Mouse (Mus musculus): ENCODE results near the gene Cacng4.

DNA sequence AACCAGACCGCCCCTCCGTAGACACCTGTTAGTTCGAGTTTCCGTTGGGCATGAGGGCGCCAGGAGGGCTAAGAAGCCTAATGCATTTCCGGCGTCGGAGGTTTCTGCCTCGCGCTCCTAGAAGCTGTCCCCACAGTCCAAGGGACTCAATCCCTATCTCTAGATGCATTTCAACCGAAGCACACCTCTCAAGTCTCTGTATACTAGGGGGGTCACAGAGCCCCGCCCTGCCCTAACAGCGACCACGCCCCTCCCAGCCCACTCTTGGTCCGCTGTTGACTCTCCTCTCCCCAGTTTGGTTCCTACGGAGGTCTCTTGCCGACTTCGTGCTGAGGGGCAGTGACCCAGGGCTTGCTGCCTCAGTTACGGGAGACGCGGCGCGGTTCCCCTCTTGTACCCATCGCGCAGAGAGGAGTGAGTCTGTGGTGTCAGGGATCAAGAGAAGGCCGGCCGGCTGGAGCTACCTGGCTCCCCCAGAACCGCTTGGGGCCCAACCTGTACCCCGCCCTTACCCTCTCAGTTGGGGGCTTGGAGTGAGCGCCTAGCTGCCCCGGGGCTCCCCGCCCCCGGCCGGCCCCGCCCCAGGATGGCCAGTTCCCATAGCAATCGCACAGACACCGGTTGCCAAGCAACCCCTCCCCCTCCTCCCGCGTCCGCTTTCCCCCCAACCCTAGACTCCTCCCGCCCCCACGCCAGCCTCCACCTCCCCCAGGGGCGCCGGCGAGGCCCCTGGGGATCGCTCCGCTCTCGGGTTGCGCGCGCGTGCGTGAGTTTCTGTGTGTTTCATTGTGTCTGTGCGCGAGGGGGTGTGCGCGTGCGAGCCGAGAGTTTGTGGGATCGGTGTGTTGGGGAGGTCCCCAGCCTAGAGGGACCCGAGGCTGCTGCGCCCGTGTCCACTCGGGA, 906 bp downstream of the Cacng4 start:
- TF ChIP-seq TCF12 (IDR thresholded peaks at IDR 0.05; ENCODE audit: insufficient read depth, poor library complexity, severe bottlenecking) (no peak), POLR2A (IDR thresholded peaks at IDR 0.05; ENCODE audit: insufficient read length, low read depth) (no peak), E2F4 (IDR thresholded peaks at IDR 0.05; ENCODE audit: insufficient read depth) (no peak), CEBPB (IDR thresholded peaks at IDR 0.05; ENCODE audit: insufficient read depth, poor library complexity, severe bottlenecking) (no peak), USF1 (IDR thresholded peaks at IDR 0.05; ENCODE audit: low read depth) (no peak)

Data from myocyte (in vitro differentiated cells).